ENCODE assay signal across 8 mouse cellular contexts in genomic region chr5:150097620-150098019, GRCm38 (mm10). TPM values are rescaled to one million over a fixed set of nuclear protein-coding genes. Genes with fewer than 3 reads are reported as not detected.
DNase-seq lines count a peak whose midpoint lies in the region; ATAC-seq and TF ChIP-seq lines count a peak whose summit lies in the region.

No protein-coding gene starts in this region.

- no peaks in the 10 kb centered on the region for H3K36me3 ChIP-seq in C2C12 (ENCODE audit: control insufficient read depth, insufficient read depth)
- no peaks in the 10 kb centered on the region for H3K36me3 ChIP-seq in heart, adult 2 months (ENCODE audit: control insufficient read depth, insufficient read depth, low read length)
- no peaks in the 10 kb centered on the region for H3K36me3 ChIP-seq in liver, embryonic 14.5 days (replicated peaks; ENCODE audit: control insufficient read depth, insufficient read depth, low read depth)
- H3K36me3 ChIP-seq in neural tube, embryonic 11.5 days (ENCODE audit: control insufficient read depth, insufficient read depth, low read length) = no peaks in the 10 kb centered on the region

- intact Hi-C loops in heart, adult 2 months (cut with DNase I) = loop anchor here (1.0 kb wide), 1 partner anchor 60 kb away; no protein-coding TSS in a partner anchor

- no peak for TF ChIP-seq POLR2A in heart, adult 2 months (IDR thresholded peaks at IDR 0.05; ENCODE audit: insufficient read depth, low read depth, low read length)

- H3K4me1 ChIP-seq in heart, adult 2 months (ENCODE audit: control insufficient read depth, insufficient read depth, low read length) = no peaks in the 10 kb centered on the region; the same call in 1 of the 2 replicates
- no peaks in the 10 kb centered on the region for H3K4me1 ChIP-seq in liver, embryonic 14.5 days (replicated peaks; ENCODE audit: control insufficient read depth in 2 of 2, insufficient read depth in 2 of 2, low read length in 1 of 2)
- no peaks in the 10 kb centered on the region for H3K4me1 ChIP-seq in neural tube, embryonic 11.5 days (ENCODE audit: control insufficient read depth, insufficient read depth, low read length)

- no peak overlapping the region for H3ac ChIP-seq in C2C12 (ENCODE audit: control insufficient read depth, insufficient read length, low read depth)

- WGBS in heart, adult 2 months = 6% methylated on average over 6 of the region's 6 CpGs
- WGBS in liver, embryonic 14.5 days (ENCODE audit: insufficient replicate concordance) = 9% methylated on average over 6 of the region's 6 CpGs
- WGBS in neural tube, embryonic 11.5 days = 14% methylated on average over 6 of the region's 6 CpGs

- H3K4me2 ChIP-seq in liver, embryonic 14.5 days (ENCODE audit: low read depth) = no peak overlapping the region
- no peak overlapping the region for H3K4me2 ChIP-seq in neural tube, embryonic 11.5 days (ENCODE audit: low read depth)

- H3K4me3 ChIP-seq in C2C12 (ENCODE audit: insufficient read depth, poor library complexity, severe bottlenecking) = no peak overlapping the region
- H3K4me3 ChIP-seq in heart, adult 2 months = no peak overlapping the region
- H3K4me3 ChIP-seq in liver, embryonic 14.5 days (ENCODE audit: insufficient read depth in 1 of 2, low read depth in 2 of 2, low read length in 2 of 2) = no peak overlapping the region
- no peak overlapping the region for H3K4me3 ChIP-seq in neural tube, embryonic 11.5 days (ENCODE audit: low read depth, low read length)

- H3K79me2 ChIP-seq in C2C12 (ENCODE audit: control insufficient read depth, insufficient read depth) = no peaks in the 10 kb centered on the region
- H3K79me2 ChIP-seq in heart, adult 2 months (replicated peaks; ENCODE audit: control insufficient read depth, insufficient read depth, low read length) = no peaks in the 10 kb centered on the region; the same call in 1 of the 2 replicates

- H3K27ac ChIP-seq in heart, adult 2 months = no peak overlapping the region
- H3K27ac ChIP-seq in liver, embryonic 14.5 days = no peak overlapping the region
- no peak overlapping the region for H3K27ac ChIP-seq in neural tube, embryonic 11.5 days (ENCODE audit: low read depth, low read length)

- H3K9me3 ChIP-seq in liver, embryonic 14.5 days (ENCODE audit: control insufficient read depth, low read length) = no peaks in the 10 kb centered on the region
- H3K9me3 ChIP-seq in neural tube, embryonic 11.5 days (ENCODE audit: control insufficient read depth, low read length) = no peaks in the 10 kb centered on the region

- no peak for ATAC-seq in liver, embryonic 14.5 days (ENCODE audit: insufficient read depth)
- ATAC-seq in neural tube, embryonic 11.5 days (ENCODE audit: insufficient read depth, low FRiP score, low TSS enrichment) = peak; percentile 41; the same call in 1 of the 2 replicates

- DNase-seq in NIH3T3 (ENCODE audit: low read depth) = peak; percentile 39
- DNase-seq in embryo, embryonic 10 days (ENCODE audit: low spot score) = peak; percentile 70
- peak; percentile 56 to 72 for DNase-seq in heart, adult 2 months
- peak; percentile 52 for DNase-seq in kidney, adult 18-20 months
- DNase-seq in liver, embryonic 14.5 days (ENCODE audit: low read depth in 3 of 3, low spot score in 3 of 3) = no peak
- peak; percentile 63 for DNase-seq in neural tube, embryonic 11.5 days (ENCODE audit: low spot score)
- no peak for DNase-seq in adipocyte (ENCODE audit: low spot score)

- TF ChIP-seq CTCF in C2C12 (IDR thresholded peaks at IDR 0.05; ENCODE audit: control insufficient read depth, insufficient read depth, insufficient read length) = peak; percentile 1
- TF ChIP-seq CTCF in heart, adult 2 months (IDR thresholded peaks at IDR 0.05) = no peak; the same call in 1 of the 2 replicates
- TF ChIP-seq CTCF in liver, embryonic 14.5 days (IDR thresholded peaks at IDR 0.05; ENCODE audit: low read depth) = peak; percentile 85

- H3K79me3 ChIP-seq in C2C12 (ENCODE audit: low read depth) = no peaks in the 10 kb centered on the region

- peak; percentile 73; the same call in 1 of the 2 replicates for TF ChIP-seq EP300 in heart, adult 2 months (IDR thresholded peaks at IDR 0.05; ENCODE audit: insufficient read depth, low read depth, low read length)
- no peak for TF ChIP-seq EP300 in liver, embryonic 14.5 days (IDR thresholded peaks at IDR 0.05; ENCODE audit: low read depth)

- no peak overlapping the region for H3K9ac ChIP-seq in heart, adult 2 months (ENCODE audit: low read depth, low read length)
- H3K9ac ChIP-seq in liver, embryonic 14.5 days (replicated peaks) = no peak overlapping the region
- no peak overlapping the region for H3K9ac ChIP-seq in neural tube, embryonic 11.5 days (ENCODE audit: low read length)

- no peaks in the 10 kb centered on the region for H3K27me3 ChIP-seq in C2C12 (ENCODE audit: control insufficient read depth, insufficient read depth, insufficient read length)
- H3K27me3 ChIP-seq in heart, adult 2 months (ENCODE audit: control insufficient read depth, insufficient read depth, low read length) = no peaks in the 10 kb centered on the region
- no peaks in the 10 kb centered on the region for H3K27me3 ChIP-seq in liver, embryonic 14.5 days (ENCODE audit: control insufficient read depth, insufficient read depth, low read length)
- H3K27me3 ChIP-seq in neural tube, embryonic 11.5 days (ENCODE audit: control insufficient read depth, insufficient read depth, low read length) = no peaks in the 10 kb centered on the region

TF ChIP-seq in C2C12, 6 proteins besides CTCF, POLR2A, EP300 and RAD21:
- TF ChIP-seq USF1 (IDR thresholded peaks at IDR 0.05; ENCODE audit: low read depth) (no peak), MAX (IDR thresholded peaks at IDR 0.05) (no peak), MYOG (IDR thresholded peaks at IDR 0.05; ENCODE audit: control insufficient read depth, extremely low read depth, insufficient read length) (no peak), MYOD1 (IDR thresholded peaks at IDR 0.05; ENCODE audit: control insufficient read depth, insufficient read length, low read depth) (no peak), FOSL1 (IDR thresholded peaks at IDR 0.05; ENCODE audit: insufficient read depth, low read length, poor library complexity, severe bottlenecking) (no peak), CEBPB (IDR thresholded peaks at IDR 0.05; ENCODE audit: low read depth) (no peak)

RNA-seq across cellular contexts. Expression of gene Fry, which starts 20.8 kb away (rescaled TPM):
- polyA plus RNA-seq in C2C12 (2012; fragmentation: generic; extraction: Trizol) = 0.25 TPM
- 100 to 1,000 TPM; 117 to 153 TPM for total RNA-seq in heart, adult 2 months (2021)
- 43.8 and 55.9 TPM in 2 replicates for polyA plus RNA-seq in heart, adult 2 months (2012; rRNA removed)
- 1.3 and 1.4 TPM in 2 replicates for polyA plus RNA-seq in liver, embryonic 14.5 days (2012; rRNA removed)
- polyA plus RNA-seq in liver, embryonic 14.5 days (2014; fragmentation: Nextera tagmentation; extraction: Ambion mirVana) = 1.9 and 2.5 TPM in 2 replicates
- 21.1 and 23.9 TPM in 2 replicates for polyA plus RNA-seq in neural tube, embryonic 11.5 days (2014; fragmentation: Nextera tagmentation; extraction: Ambion mirVana)

Comparison
In these comparisons a context has a peak if more than half of its experiments do, and no peak if none do; other contexts are left out.
1. DNase-seq: peak in NIH3T3 (single experiment), embryo, embryonic 10 days (single experiment), heart, adult 2 months (2 of 2), kidney, adult 18-20 months (single experiment) and neural tube, embryonic 11.5 days (single experiment); none in liver, embryonic 14.5 days (0 of 3) and adipocyte (single experiment).